Mouse (Mus musculus): ENCODE results near the gene Sp1. TPM values are rescaled to one million over a fixed set of nuclear protein-coding genes. Genes with fewer than 3 reads are reported as not detected.

The Sp1 gene
- 21.4 TPM for polyA plus RNA-seq (2017; shearing (Covaris generic))

GRCm38 (mm10) chr15:102405489-102406195 lies at the start of gene Sp1:
Sp1 (plus strand) TSS chr15:102406143.

GRCm38 (mm10) chr15:102366733-102367344 lies 39.1 kb upstream of the Sp1 start, which contains the start of gene Sp7:
Sp7 (minus strand) TSS chr15:102367182.

GRCm38 (mm10) chr15:102445146-102445545 lies 39.2 kb downstream of the Sp1 start, which contains the start of gene Amhr2:
Amhr2 (plus strand) TSS chr15:102445367.

GRCm38 (mm10) chr15:102458904-102459317 lies 53.0 kb downstream of the Sp1 start, which contains the start of gene Prr13:
Prr13 (plus strand) TSS chr15:102459028.

GRCm38 (mm10) chr15:102470183-102470604 lies 64.3 kb downstream of the Sp1 start, which contains the start of gene Pcbp2:
Pcbp2 (plus strand) TSS chr15:102470539.

Other genes starting within 250 kb of the Sp1 start
- gene Zfp740, start 202.9 kb upstream of the Sp1 start, polyA plus RNA-seq (2017; shearing (Covaris generic)), result 93.1 TPM
- gene Csad, start 201.4 kb upstream of the Sp1 start, polyA plus RNA-seq (2017; shearing (Covaris generic)), result 9.2 TPM
- 974 TPM for gene Itgb7, start 174.2 kb upstream of the Sp1 start, polyA plus RNA-seq (2017; shearing (Covaris generic))
- gene Rarg, start 148.6 kb upstream of the Sp1 start, polyA plus RNA-seq (2017; shearing (Covaris generic)), result 25.5 TPM
- gene Gm9918, start 135.6 kb upstream of the Sp1 start, polyA plus RNA-seq (2017; shearing (Covaris generic)), result not detected
- gene Mfsd5, start 126.7 kb upstream of the Sp1 start, polyA plus RNA-seq (2017; shearing (Covaris generic)), result 36.3 TPM
- 0.50 TPM for gene Espl1, start 109.9 kb upstream of the Sp1 start, polyA plus RNA-seq (2017; shearing (Covaris generic))
- 472 TPM for gene Pfdn5, start 80.0 kb upstream of the Sp1 start, polyA plus RNA-seq (2017; shearing (Covaris generic))
- 43.2 TPM for gene Myg1, start 74.4 kb upstream of the Sp1 start, polyA plus RNA-seq (2017; shearing (Covaris generic))
- gene Aaas, start 55.4 kb upstream of the Sp1 start, polyA plus RNA-seq (2017; shearing (Covaris generic)), result 37.0 TPM
- gene Sp7, start 39.0 kb upstream of the Sp1 start, polyA plus RNA-seq (2017; shearing (Covaris generic)), result not detected
- gene Amhr2, start 39.2 kb downstream of the Sp1 start, polyA plus RNA-seq (2017; shearing (Covaris generic)), result 1.2 TPM
- 564 TPM for gene Prr13, start 52.9 kb downstream of the Sp1 start, polyA plus RNA-seq (2017; shearing (Covaris generic))
- 94.6 TPM for gene Pcbp2, start 64.4 kb downstream of the Sp1 start, polyA plus RNA-seq (2017; shearing (Covaris generic))
- not detected for gene Gm10337, start 97.6 kb downstream of the Sp1 start, polyA plus RNA-seq (2017; shearing (Covaris generic))
- gene Map3k12, start 110.9 kb downstream of the Sp1 start, polyA plus RNA-seq (2017; shearing (Covaris generic)), result 7.1 TPM
- gene Tarbp2, start 112.0 kb downstream of the Sp1 start, polyA plus RNA-seq (2017; shearing (Covaris generic)), result 61.1 TPM
- gene Npff, start 118.8 kb downstream of the Sp1 start, polyA plus RNA-seq (2017; shearing (Covaris generic)), result 5.1 TPM
- not detected for gene Gm28047, start 218.9 kb downstream of the Sp1 start, polyA plus RNA-seq (2017; shearing (Covaris generic))
- gene Atf7, start 219.3 kb downstream of the Sp1 start, polyA plus RNA-seq (2017; shearing (Covaris generic)), result 37.6 TPM